Mouse (Mus musculus) heart, embryonic 14.5 days (tissue): ENCODE results near the gene Gfy. TPM values are rescaled to one million over a fixed set of nuclear protein-coding genes. Genes with fewer than 3 reads are reported as not detected.
A peak's percentile ranks its signal among the peaks of the same experiment; 100 is the strongest.
"Not testable (repeated sequence)": the region's sequence is repeated elsewhere in the genome, so short reads cannot be mapped to it uniquely, and the experiment has no call there.

ENCODE experiments used
- ATAC-seq: fragments of 200-750 bp; cut with Nextera tagmentation; 2 replicates; pipeline ENCODE4 v1.8.0; 2017; ENCODE audit warnings: low read depth, moderate TSS enrichment; ENCODE audit not compliant: insufficient number of reproducible peaks, insufficient read depth, low FRiP score
- H3K27ac ChIP-seq, 2 experiments: fragments of 200-500 bp in 1 of 2; fragments of 300-500 bp in 1 of 2; sonication (generic) in 1 of 2; replicated peaks in 1 of 2; 2 replicates each; pipeline ENCODE4 v1.5.1; 2012 to 2014; ENCODE audit warnings: low read depth in 2 of 2, low read length in 2 of 2, control low read depth in 1 of 2, mild to moderate bottlenecking in 1 of 2, mixed read lengths in 1 of 2; ENCODE audit not compliant: control insufficient read depth in 1 of 2, insufficient read depth in 1 of 2
- H3K27me3 ChIP-seq: fragments of 300-500 bp; sonication (generic); 2 replicates; pipeline ENCODE4 v1.6.1; 2014; ENCODE audit warnings: mild to moderate bottlenecking, low read length, control low read depth; ENCODE audit not compliant: control insufficient read depth, insufficient read depth
- H3K36me3 ChIP-seq: fragments of 300-500 bp; sonication (generic); 2 replicates; pipeline ENCODE4 v1.6.1; 2014; ENCODE audit warnings: mild to moderate bottlenecking, control low read depth, low read length, mixed read lengths; ENCODE audit not compliant: control insufficient read depth, insufficient read depth
- H3K4me1 ChIP-seq, 2 experiments: fragments of 200-500 bp in 1 of 2; fragments of 300-500 bp in 1 of 2; sonication (generic) in 1 of 2; 2 replicates each; pipeline ENCODE4 v1.6.1; 2012 to 2014; ENCODE audit warnings: low read length in 2 of 2, control low read depth in 1 of 2, mixed read lengths in 1 of 2; ENCODE audit not compliant: control insufficient read depth in 2 of 2, insufficient read depth in 2 of 2
- H3K4me2 ChIP-seq: fragments of 300-500 bp; sonication (generic); 2 replicates; pipeline ENCODE4 v1.6.1; 2014; ENCODE audit warnings: mild to moderate bottlenecking, low read length
- H3K4me3 ChIP-seq, 2 experiments: fragments of 200-500 bp in 1 of 2; fragments of 300-500 bp in 1 of 2; sonication (generic) in 1 of 2; 2 replicates each; pipeline ENCODE4 v1.5.1; 2012 to 2014; ENCODE audit warnings: low read length in 2 of 2, mild to moderate bottlenecking in 2 of 2, control low read depth in 1 of 2, low read depth in 1 of 2, moderate library complexity in 1 of 2; ENCODE audit not compliant: control insufficient read depth in 1 of 2, insufficient read depth in 1 of 2
- H3K9ac ChIP-seq: fragments of 300-500 bp; sonication (generic); 2 replicates; pipeline ENCODE4 v1.6.1; 2014; ENCODE audit warnings: mild to moderate bottlenecking, low read length
- H3K9me3 ChIP-seq: fragments of 300-500 bp; sonication (generic); 2 replicates; pipeline ENCODE4 v1.6.1; 2016; ENCODE audit warnings: low read length, control low read depth; ENCODE audit not compliant: control insufficient read depth
- WGBS: fragments of 180-500 bp; shearing (Covaris S2); extraction: QIAGEN DNeasy Blood & Tissue Kit; methylation state at CpG from one replicate; pipeline ENCODE4 v1.1.7; 2014; 5-methylcytosine and 5-hydroxymethylcytosine counted together
- polyA plus RNA-seq: library from polyadenylated mRNA; unstranded; fragments of >200 nt; fragmentation: Nextera tagmentation; extraction: Ambion mirVana; gene quantifications from 2 replicates; pipeline ENCODE4 v1.2.1, GENCODE M21; 2014

Gene Gfy
- polyA plus RNA-seq, 1 experiment from 2014 or later, result not detected

DNA sequence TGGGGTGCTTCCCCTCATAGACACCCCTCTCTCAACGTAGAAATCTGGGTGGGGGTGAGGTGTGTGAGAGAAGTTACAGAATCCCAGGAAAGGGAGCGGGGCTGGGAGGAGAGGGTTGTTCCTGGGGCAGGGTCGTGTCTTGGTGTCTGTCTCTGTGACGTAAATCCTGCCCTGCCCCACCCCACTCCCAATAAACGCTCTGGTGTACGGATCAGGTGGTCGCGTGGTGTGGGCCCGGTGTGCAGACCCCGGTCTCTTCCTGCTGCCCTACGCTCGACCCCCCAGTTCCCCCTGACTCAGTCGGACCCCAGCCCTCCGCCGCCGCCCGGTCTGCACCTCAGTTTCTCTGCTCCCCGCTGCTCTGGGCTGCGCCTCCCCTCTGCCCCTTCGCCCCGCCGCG, 3.4 kb downstream of the Gfy start:
- no peaks in the 10 kb centered on the region for H3K36me3 ChIP-seq

DNA sequence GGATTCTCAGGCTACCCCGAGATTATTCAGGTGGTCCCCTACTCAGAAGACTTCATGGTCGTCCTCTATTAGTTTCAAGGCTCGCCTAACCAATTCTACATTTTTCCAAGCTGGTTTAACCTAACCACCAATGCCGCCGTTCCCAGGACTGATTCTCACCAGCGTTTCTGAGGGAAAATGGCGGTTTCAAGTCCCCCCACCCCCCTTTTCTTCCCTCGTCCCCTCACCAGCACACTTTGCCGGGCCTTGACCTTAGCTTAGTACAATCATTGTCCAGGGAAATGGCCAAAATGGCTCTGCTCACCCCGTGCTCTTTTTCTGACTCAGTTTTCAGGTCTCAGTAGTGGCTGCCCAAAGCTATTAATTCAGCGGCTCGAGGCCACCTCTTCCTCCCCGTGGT, 4.0 kb downstream of the Gfy start:
- WGBS, result 3% methylated on average over 13 of the region's 13 CpGs
- Histone ChIP-seq H3K27me3 (peaks cover 79% of the 10 kb centered on the region), H3K9me3 (peaks cover 24% of the 10 kb centered on the region), H3K4me3 (no peak overlapping the region), H3K4me2 (no peak overlapping the region), H3K4me1 (0 out of 4 replicates have a peak, but pooled peaks cover 0 to 8% of the 10 kb centered on the region in 2 experiments), H3K9ac (no peak overlapping the region), H3K27ac (no peak overlapping the region), H3K36me3 (no peaks in the 10 kb centered on the region)
- no peak for ATAC-seq

More for the DNA sequence above, 3.4 kb downstream of the Gfy start:
- WGBS, result 3% methylated on average over 23 of the region's 23 CpGs
- no peak for ATAC-seq
- Histone ChIP-seq H3K4me1 (peaks cover 1 to 10% of the 10 kb centered on the region in 2 experiments; a peak in 3 of 4 replicates), H3K27ac (no peak overlapping the region), H3K4me2 (peak overlapping the region; percentile 46), H3K4me3 (peak overlapping the region in 1 of 2 experiments; percentile 20; a peak in 2 of 4 replicates), H3K27me3 (peaks cover 80% of the 10 kb centered on the region), H3K9me3 (peaks cover 19% of the 10 kb centered on the region), H3K9ac (0 out of 2 replicates have a peak overlapping the region, but pooled peaks have one; percentile 11)

DNA sequence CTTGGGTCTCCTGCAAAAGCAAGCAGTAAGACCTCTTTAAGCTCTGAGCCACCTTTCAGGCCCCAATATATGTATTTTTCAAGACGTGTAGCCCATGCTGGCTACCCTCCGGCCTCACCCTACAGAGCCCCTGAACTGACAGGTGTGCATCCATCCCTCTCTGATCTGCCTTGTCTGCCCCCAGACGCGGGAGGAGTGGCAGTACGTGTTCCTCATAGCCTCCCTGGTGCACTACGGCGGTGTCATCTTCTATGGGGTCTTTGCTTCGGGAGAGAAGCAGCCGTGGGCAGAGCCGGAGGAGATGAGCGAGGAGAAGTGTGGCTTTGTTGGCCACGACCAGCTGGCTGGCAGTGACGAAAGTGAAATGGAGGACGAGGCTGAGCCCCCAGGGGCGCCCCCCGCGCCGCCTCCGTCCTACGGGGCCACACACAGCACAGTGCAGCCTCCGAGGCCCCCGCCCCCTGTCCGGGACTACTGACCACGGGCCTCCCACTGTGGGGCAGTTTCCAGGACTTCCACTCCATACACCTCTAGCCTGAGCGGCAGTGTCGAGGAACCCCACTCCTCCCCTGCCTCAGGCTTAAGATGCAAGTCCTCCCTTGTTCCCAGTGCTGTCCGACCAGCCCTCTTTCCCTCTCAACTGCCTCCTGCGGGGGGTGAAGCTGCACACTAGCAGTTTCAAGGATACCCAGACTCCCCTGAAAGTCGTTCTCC, 4.6 kb downstream of the Gfy start:
- Histone ChIP-seq H3K4me3 (peak overlapping the region in 1 of 2 experiments; percentile 6; a peak in 1 of 4 replicates), H3K4me1 (0 out of 4 replicates have a peak, but pooled peaks cover 0 to 8% of the 10 kb centered on the region in 2 experiments), H3K4me2 (no peak overlapping the region), H3K27me3 (peaks cover 73% of the 10 kb centered on the region), H3K9ac (no peak overlapping the region), H3K27ac (no peak overlapping the region), H3K9me3 (peaks cover 31% of the 10 kb centered on the region), H3K36me3 (no peaks in the 10 kb centered on the region)
- 6% methylated on average over 29 of the region's 29 CpGs for WGBS
- no peak for ATAC-seq

DNA sequence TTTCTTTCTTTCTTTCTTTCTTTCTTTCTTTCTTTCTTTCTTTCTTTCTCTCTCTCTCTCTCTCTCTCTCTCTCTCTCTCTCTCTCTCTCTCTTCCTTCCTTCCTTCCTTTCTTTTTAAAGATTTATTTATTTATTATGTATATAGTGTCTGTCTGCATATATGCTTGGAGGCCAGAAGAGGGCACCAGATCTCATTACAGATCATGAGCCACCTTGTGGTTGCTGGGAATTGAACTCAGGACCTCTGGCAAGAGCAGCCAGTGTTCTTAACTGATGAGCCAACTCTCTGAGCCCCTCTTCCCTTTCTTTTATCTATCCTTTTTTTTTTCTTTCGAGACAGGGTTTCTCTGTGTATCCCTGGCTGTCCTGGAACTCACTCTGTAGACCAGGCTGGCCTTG, 5.6 kb downstream of the Gfy start:
- H3K4me3 ChIP-seq, H3K36me3 ChIP-seq, H3K4me2 ChIP-seq, ATAC-seq, H3K4me1 ChIP-seq, H3K9ac ChIP-seq, H3K27ac ChIP-seq: not testable (repeated sequence)
- Histone ChIP-seq H3K9me3 (peaks cover 40% of the 10 kb centered on the region), H3K27me3 (peaks cover 73% of the 10 kb centered on the region)
- 73% methylated on average over 1 of the region's 1 CpGs for WGBS

DNA sequence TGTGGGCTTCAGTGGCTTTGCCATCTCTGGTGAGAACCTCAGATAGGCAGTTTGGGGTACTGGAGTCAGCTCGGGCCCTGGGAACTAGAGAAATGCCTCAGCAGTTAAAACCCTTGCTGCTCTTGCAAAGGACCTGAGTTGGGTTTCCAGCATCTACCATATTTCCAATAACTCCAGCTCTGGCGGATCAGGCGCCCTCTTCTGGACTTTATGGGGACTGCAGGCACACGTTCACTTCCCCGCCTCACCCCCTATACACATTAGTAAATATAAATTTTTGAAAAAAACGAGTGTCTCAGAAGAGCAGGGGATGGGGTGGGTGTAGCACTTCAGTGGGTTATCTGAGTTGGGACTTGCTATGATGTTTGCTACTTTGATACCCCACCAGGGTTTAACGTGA, 6.4 kb downstream of the Gfy start:
- 57% methylated on average over 7 of the region's 7 CpGs for WGBS
- H3K4me1 ChIP-seq, result 0 out of 4 replicates have a peak, but pooled peaks cover 0 to 8% of the 10 kb centered on the region in 2 experiments
- H3K4me2 ChIP-seq, result no peak overlapping the region
- no peak overlapping the region for H3K9ac ChIP-seq
- H3K4me3 ChIP-seq, result no peak overlapping the region
- H3K27me3 ChIP-seq, result peaks cover 73% of the 10 kb centered on the region
- H3K36me3 ChIP-seq, result no peaks in the 10 kb centered on the region
- no peak for ATAC-seq
- no peak overlapping the region for H3K27ac ChIP-seq
- peaks cover 44% of the 10 kb centered on the region for H3K9me3 ChIP-seq

DNA sequence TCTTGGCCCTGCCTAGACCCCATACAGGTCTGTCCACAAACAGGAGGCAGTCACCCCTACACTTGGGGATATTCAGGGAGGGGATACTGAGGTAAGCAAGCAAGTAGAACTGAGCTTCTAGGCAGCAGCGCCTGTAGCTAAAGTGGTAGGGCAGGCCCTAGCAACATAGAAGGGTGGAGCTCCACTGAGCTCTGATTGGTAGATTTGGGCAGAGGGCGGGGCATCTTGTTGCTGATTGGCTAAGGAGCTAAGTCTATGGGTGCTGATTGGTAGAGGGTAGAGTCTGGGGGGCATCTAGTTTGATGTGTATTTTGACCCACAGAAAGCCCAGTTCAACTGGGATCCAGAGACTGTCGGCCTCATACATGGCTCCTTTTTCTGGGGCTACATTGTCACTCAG, 9.9 kb downstream of the Gfy start:
- WGBS, result 90% methylated on average over 3 of the region's 3 CpGs
- Histone ChIP-seq H3K9ac (no peak overlapping the region), H3K27me3 (peaks cover 73% of the 10 kb centered on the region), H3K4me2 (no peak overlapping the region), H3K4me3 (no peak overlapping the region), H3K36me3 (no peaks in the 10 kb centered on the region), H3K27ac (no peak overlapping the region), H3K9me3 (peaks cover 44% of the 10 kb centered on the region), H3K4me1 (peaks cover 4 to 6% of the 10 kb centered on the region in 2 experiments; a peak in 3 of 4 replicates)
- no peak for ATAC-seq

DNA sequence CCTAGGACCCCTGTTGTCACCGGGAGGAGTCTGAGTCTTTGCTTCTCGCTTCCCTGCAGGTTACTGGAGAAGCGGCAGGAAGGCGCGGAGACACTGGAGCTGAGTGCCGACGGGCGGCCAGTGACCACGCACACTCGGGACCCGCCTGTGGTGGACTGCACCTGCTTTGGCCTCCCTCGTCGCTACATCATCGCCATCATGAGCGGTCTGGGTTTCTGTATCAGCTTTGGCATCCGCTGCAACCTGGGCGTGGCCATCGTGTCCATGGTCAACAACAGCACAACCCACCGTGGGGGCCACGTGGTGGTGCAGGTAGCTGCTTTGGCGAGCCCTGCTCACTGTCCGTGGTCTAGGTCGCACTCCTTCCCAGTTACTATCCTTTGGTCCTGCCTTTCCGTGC, 10.7 kb downstream of the Gfy start:
- WGBS, result 6% methylated on average over 24 of the region's 24 CpGs
- Histone ChIP-seq H3K4me1 (peaks cover 4 to 6% of the 10 kb centered on the region in 2 experiments; a peak in 3 of 4 replicates), H3K9ac (no peak overlapping the region), H3K4me2 (no peak overlapping the region), H3K4me3 (no peak overlapping the region), H3K27ac (no peak overlapping the region), H3K36me3 (no peaks in the 10 kb centered on the region), H3K9me3 (peaks cover 44% of the 10 kb centered on the region), H3K27me3 (peaks cover 73% of the 10 kb centered on the region)
- no peak for ATAC-seq
